Mouse (Mus musculus) midbrain, embryonic 14.5 days (tissue): ENCODE results near the gene Igsf8. TPM values are rescaled to one million over a fixed set of nuclear protein-coding genes. Genes with fewer than 3 reads are reported as not detected.

Experiments used
- ATAC-seq: fragments of 200-750 bp; cut with Nextera tagmentation; 2 replicates; pipeline ENCODE4 v1.8.0; 2017; ENCODE audit warnings: moderate number of reproducible peaks, moderate library complexity; ENCODE audit not compliant: low FRiP score, low TSS enrichment
- DNase-seq: peaks from one replicate; pipeline ENCODE4 v3.0.0-alpha.2; 2015
- H3K27ac ChIP-seq: fragments of 300-500 bp; sonication (generic); replicated peaks from 2 replicates; pipeline ENCODE4 v1.5.1; 2014; ENCODE audit warnings: mild to moderate bottlenecking, low read depth, low read length, moderate library complexity
- H3K27me3 ChIP-seq: fragments of 300-500 bp; sonication (generic); 2 replicates; pipeline ENCODE4 v1.6.1; 2014; ENCODE audit warnings: low read length, control low read depth, mixed read lengths; ENCODE audit not compliant: control insufficient read depth, insufficient read depth
- H3K36me3 ChIP-seq: fragments of 300-500 bp; sonication (generic); 2 replicates; pipeline ENCODE4 v1.6.1; 2014; ENCODE audit warnings: low read length, control low read depth; ENCODE audit not compliant: control insufficient read depth, insufficient read depth
- H3K4me1 ChIP-seq: fragments of 300-500 bp; sonication (generic); 2 replicates; pipeline ENCODE4 v1.6.1; 2014; ENCODE audit warnings: mild to moderate bottlenecking, antibody characterized with exemption, low read length, control low read depth; ENCODE audit not compliant: control insufficient read depth, insufficient read depth
- H3K4me2 ChIP-seq: fragments of 300-500 bp; sonication (generic); 2 replicates; pipeline ENCODE4 v1.6.1; 2014; ENCODE audit warnings: mild to moderate bottlenecking, low read length, moderate library complexity
- H3K4me3 ChIP-seq: fragments of 300-500 bp; sonication (generic); replicated peaks from 2 replicates; pipeline ENCODE4 v1.5.1; 2014; ENCODE audit warnings: low read depth, low read length
- H3K9ac ChIP-seq: fragments of 300-500 bp; sonication (generic); replicated peaks from 2 replicates; pipeline ENCODE4 v1.6.1; 2014; ENCODE audit warnings: mild to moderate bottlenecking, low read length, moderate library complexity
- H3K9me3 ChIP-seq: fragments of 300-500 bp; sonication (generic); 2 replicates; pipeline ENCODE4 v1.6.1; 2016; ENCODE audit warnings: low read length, control low read depth, mixed read lengths; ENCODE audit not compliant: control insufficient read depth
- WGBS: fragments of 180-500 bp; shearing (Covaris S2); extraction: QIAGEN DNeasy Blood & Tissue Kit; methylation state at CpG from one replicate; pipeline ENCODE4 v1.1.7; 2014; 5-methylcytosine and 5-hydroxymethylcytosine counted together
- polyA plus RNA-seq: library from polyadenylated mRNA; unstranded; fragments of >200 nt; fragmentation: Nextera tagmentation; extraction: Ambion mirVana; gene quantifications from 2 replicates; pipeline ENCODE4 v1.2.1, GENCODE M21; 2014

The Igsf8 gene
- polyA plus RNA-seq, 1 experiment from 2014 or later: 61.0 TPM

- no peak for ATAC-seq
- 0 out of 2 replicates have a peak overlapping the region, but pooled peaks have one; percentile 32 for H3K27ac ChIP-seq
Measured at GRCm38 (mm10) chr1:172318424-172319035, 57.1 kb downstream of the Igsf8 start.

GRCm38 (mm10) chr1:172319346-172319745, 57.9 kb downstream of the Igsf8 start:
- Histone ChIP-seq H3K27me3 (no peaks in the 10 kb centered on the region), H3K4me2 (no peak overlapping the region), H3K36me3 (peaks cover 12% of the 10 kb centered on the region; the same call in 1 of the 2 replicates), H3K9ac (no peak overlapping the region), H3K27ac (peak overlapping the region; percentile 61), H3K4me1 (peaks cover 15% of the 10 kb centered on the region; the same call in 1 of the 2 replicates), H3K9me3 (no peaks in the 10 kb centered on the region), H3K4me3 (no peak overlapping the region)
- WGBS: 78% methylated on average over 7 of the region's 7 CpGs
- ATAC-seq: no peak
- no peak for DNase-seq

More at GRCm38 (mm10) chr1:172318424-172319035, 57.1 kb downstream of the Igsf8 start:
- H3K4me1 ChIP-seq: peaks cover 18% of the 10 kb centered on the region
- no peak for DNase-seq
- H3K4me3 ChIP-seq: no peak overlapping the region
- no peak overlapping the region for H3K4me2 ChIP-seq
- no peak overlapping the region for H3K9ac ChIP-seq
- 79% methylated on average over 19 of the region's 19 CpGs for WGBS
- peaks cover 12% of the 10 kb centered on the region; the same call in 1 of the 2 replicates for H3K36me3 ChIP-seq
- no peaks in the 10 kb centered on the region for H3K9me3 ChIP-seq
- H3K27me3 ChIP-seq: no peaks in the 10 kb centered on the region

- peak overlapping the region; percentile 61; the same call in 1 of the 2 replicates for H3K27ac ChIP-seq
- H3K4me3 ChIP-seq: no peak overlapping the region
- H3K9me3 ChIP-seq: no peaks in the 10 kb centered on the region
- peaks cover 13% of the 10 kb centered on the region; the same call in 1 of the 2 replicates for H3K4me1 ChIP-seq
- DNase-seq (peak; percentile 50), ATAC-seq (peak; percentile 32; the same call in 1 of the 2 replicates)
- H3K27me3 ChIP-seq: no peaks in the 10 kb centered on the region
- WGBS: 23% methylated on average over 5 of the region's 5 CpGs
- H3K36me3 ChIP-seq: peaks cover 12% of the 10 kb centered on the region; the same call in 1 of the 2 replicates
- no peak overlapping the region for H3K9ac ChIP-seq
- H3K4me2 ChIP-seq: no peak overlapping the region
Measured at GRCm38 (mm10) chr1:172319921-172320411, 58.5 kb downstream of the Igsf8 start.

GRCm38 (mm10) chr1:172322725-172323124, 61.3 kb downstream of the Igsf8 start:
- no peak for DNase-seq
- H3K4me3 ChIP-seq: no peak overlapping the region
- peaks cover 16% of the 10 kb centered on the region; the same call in 1 of the 2 replicates for H3K4me1 ChIP-seq
- WGBS: 47% methylated on average over 13 of the region's 13 CpGs
- H3K27me3 ChIP-seq: peaks cover 13% of the 10 kb centered on the region
- H3K9ac ChIP-seq: no peak overlapping the region
- no peak for ATAC-seq
- H3K36me3 ChIP-seq: peaks cover 10% of the 10 kb centered on the region; the same call in 1 of the 2 replicates
- no peak overlapping the region for H3K27ac ChIP-seq
- H3K4me2 ChIP-seq: no peak overlapping the region
- H3K9me3 ChIP-seq: no peaks in the 10 kb centered on the region

GRCm38 (mm10) chr1:172323298-172323697, 61.9 kb downstream of the Igsf8 start:
- H3K27me3 ChIP-seq: peaks cover 13% of the 10 kb centered on the region
- no peaks in the 10 kb centered on the region for H3K9me3 ChIP-seq
- H3K36me3 ChIP-seq: peaks cover 5% of the 10 kb centered on the region; the same call in 1 of the 2 replicates
- ATAC-seq: no peak
- WGBS: 11% methylated on average over 5 of the region's 5 CpGs
- H3K27ac ChIP-seq: no peak overlapping the region
- no peak overlapping the region for H3K4me2 ChIP-seq
- peaks cover 15% of the 10 kb centered on the region for H3K4me1 ChIP-seq
- no peak for DNase-seq
- no peak overlapping the region for H3K4me3 ChIP-seq
- no peak overlapping the region for H3K9ac ChIP-seq

- Histone ChIP-seq H3K4me3 (no peak overlapping the region), H3K36me3 (no peaks in the 10 kb centered on the region; the same call in 1 of the 2 replicates), H3K4me2 (no peak overlapping the region), H3K9me3 (no peaks in the 10 kb centered on the region), H3K27ac (no peak overlapping the region), H3K9ac (no peak overlapping the region), H3K4me1 (peaks cover 21% of the 10 kb centered on the region), H3K27me3 (peaks cover 13% of the 10 kb centered on the region)
- 52% methylated on average over 6 of the region's 6 CpGs for WGBS
- ATAC-seq (no peak), DNase-seq (no peak)
Measured at GRCm38 (mm10) chr1:172323801-172324359, 62.4 kb downstream of the Igsf8 start.

- Histone ChIP-seq H3K36me3 (no peaks in the 10 kb centered on the region), H3K27ac (no peak overlapping the region), H3K9me3 (no peaks in the 10 kb centered on the region), H3K9ac (no peak overlapping the region), H3K4me2 (no peak overlapping the region), H3K4me1 (peaks cover 28% of the 10 kb centered on the region), H3K27me3 (peaks cover 13% of the 10 kb centered on the region), H3K4me3 (no peak overlapping the region)
- DNase-seq (peak; percentile 91), ATAC-seq (peak; percentile 29; the same call in 1 of the 2 replicates)
- 10% methylated on average over 7 of the region's 7 CpGs for WGBS
Measured at GRCm38 (mm10) chr1:172324725-172325124, 63.3 kb downstream of the Igsf8 start.

GRCm38 (mm10) chr1:172325680-172326535, 64.5 kb downstream of the Igsf8 start:
- peak overlapping the region; percentile 80 for H3K4me2 ChIP-seq
- H3K4me3 ChIP-seq: peak overlapping the region; percentile 43
- no peak overlapping the region for H3K27ac ChIP-seq
- peaks cover 31% of the 10 kb centered on the region for H3K4me1 ChIP-seq
- ATAC-seq: peak; percentile 39; the same call in 1 of the 2 replicates
- peak; percentile 87 for DNase-seq
- WGBS: 21% methylated on average over 94 of the region's 94 CpGs
- no peaks in the 10 kb centered on the region for H3K36me3 ChIP-seq
- no peaks in the 10 kb centered on the region for H3K9me3 ChIP-seq
- peak overlapping the region; percentile 57 for H3K9ac ChIP-seq
- peaks cover 13% of the 10 kb centered on the region for H3K27me3 ChIP-seq
